Mouse (Mus musculus) gastrocnemius, postnatal 36 days (tissue): Measurements from ENCODE around the gene Ksr2. TPM values are rescaled to one million over a fixed set of nuclear protein-coding genes. Genes with fewer than 3 reads are reported as not detected.

Experiments used
- DNase-seq, 2 experiments: peaks; one replicate each; pipeline ENCODE4 v3.0.0; 2022
- intact Hi-C: fragments of 180-260 bp; cut with DNase I; formaldehyde crosslinking; loops from one replicate; pipeline ENCODE4 v1.15.1; 2025
- total RNA-seq, 2 experiments: library from RNA; stranded (reverse); gene quantifications; 2 replicates each; pipeline ENCODE4 v1.2.3; 2021

Gene Ksr2
- total RNA-seq, 2 experiments from 2014 or later = 0.03 to 0.07 TPM

GRCm38 (mm10) chr5:117727138-117727537, 313.3 kb downstream of the Ksr2 start:
- intact Hi-C loops = no loop called here
- DNase-seq = no peak

DNA sequence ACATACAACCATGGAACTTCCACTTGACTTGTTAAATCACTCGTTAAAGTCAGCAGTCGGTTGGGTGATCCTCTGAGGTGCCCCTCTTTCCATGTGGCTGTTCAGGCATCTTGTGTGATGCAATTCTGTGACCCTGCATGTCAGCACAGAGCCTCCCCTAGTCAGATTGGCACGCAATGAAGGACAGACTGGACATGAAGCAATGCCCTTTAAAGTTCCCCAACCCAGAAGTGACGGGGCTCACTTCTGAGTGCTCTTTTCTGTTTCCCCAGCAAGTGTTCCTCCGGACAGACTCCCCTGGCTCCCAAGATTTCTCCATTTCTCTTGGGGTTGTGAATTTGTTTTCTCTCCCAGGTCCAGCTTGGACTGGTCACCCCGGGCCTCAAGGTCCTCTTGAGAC, 317.5 kb downstream of the Ksr2 start:
- no peak for DNase-seq
- intact Hi-C loops = no loop called here

GRCm38 (mm10) chr5:117744654-117745178, 330.9 kb downstream of the Ksr2 start:
- DNase-seq = no peak
- intact Hi-C loops = no loop called here

- no peak for DNase-seq
- intact Hi-C loops = no loop called here
Measured at GRCm38 (mm10) chr5:117749353-117749752, 335.6 kb downstream of the Ksr2 start.

DNA sequence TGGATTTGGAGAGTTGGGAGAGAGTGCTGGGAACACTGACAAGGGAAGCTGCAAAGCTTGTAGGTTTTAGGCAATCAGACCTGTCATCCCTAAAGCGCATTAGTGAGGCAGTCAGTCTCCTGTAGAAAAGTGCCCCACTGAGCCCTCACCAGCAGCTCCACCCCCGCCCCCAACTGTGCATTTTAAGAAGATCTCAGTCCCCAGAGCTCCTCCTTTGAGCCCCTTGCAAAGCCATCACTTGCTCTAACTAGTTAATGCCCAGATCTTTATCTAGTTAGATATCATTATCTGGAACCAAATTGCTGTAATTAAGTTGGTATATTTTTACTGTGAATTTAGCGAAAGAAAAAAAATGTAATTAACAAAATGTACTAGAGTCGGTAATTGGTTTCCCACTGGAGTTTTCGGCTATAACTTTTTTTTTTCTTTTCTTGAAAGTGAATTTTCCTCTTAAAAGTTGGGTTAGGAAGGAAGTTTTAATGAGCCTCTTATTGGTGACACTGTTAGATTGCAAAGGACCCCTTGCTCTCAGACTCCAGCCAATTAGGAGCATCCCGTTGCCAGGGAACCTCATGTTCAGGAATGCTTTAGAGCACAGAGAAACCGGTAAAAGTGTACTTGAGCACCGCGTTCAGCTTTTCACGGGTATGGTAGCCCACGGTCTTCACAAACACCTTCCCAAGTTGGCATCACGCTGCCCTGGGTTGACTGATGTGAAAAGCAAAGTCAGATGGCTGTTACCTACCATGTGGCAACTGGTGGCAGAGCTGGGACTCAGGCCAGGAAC, 344.1 kb downstream of the Ksr2 start:
- no peak for DNase-seq
- intact Hi-C loops = no loop called here

DNA sequence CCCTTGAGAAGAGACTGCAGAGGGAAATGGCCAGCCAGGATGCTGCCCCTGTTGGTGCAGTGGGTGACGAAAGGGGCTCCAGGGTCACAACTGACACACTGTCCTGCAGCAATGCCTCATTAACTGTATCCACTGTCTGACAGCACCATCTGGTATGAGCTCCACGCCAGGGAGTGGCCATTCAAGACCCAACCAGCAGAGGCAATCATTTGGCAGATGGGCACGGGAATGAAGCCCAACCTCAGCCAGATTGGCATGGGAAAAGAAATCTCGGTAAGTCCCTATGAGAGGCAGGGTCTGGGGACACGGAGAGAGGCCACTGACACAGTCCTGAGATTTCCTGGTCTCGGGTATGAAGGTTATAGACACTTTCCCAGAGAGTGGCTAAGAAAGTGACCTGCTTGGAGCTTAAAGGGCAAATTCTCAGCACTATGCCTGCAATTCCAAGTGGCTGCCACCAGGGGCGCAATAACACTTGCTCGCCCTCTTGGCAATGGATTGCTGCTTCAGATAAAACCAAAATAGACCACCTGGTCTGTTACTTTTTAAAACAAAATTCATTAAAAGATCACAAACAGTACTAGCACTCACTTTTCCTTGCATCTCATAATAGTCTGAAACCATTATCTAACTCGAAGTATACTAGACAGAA, 347.5 kb downstream of the Ksr2 start:
- intact Hi-C loops = no loop called here
- DNase-seq = no peak

- intact Hi-C loops = no loop called here
- DNase-seq = no peak
Measured at GRCm38 (mm10) chr5:117764496-117764895, 350.7 kb downstream of the Ksr2 start.

GRCm38 (mm10) chr5:117779175-117779574, 365.4 kb downstream of the Ksr2 start:
- DNase-seq = peak; percentile 70 to 78
- intact Hi-C loops = loop anchor here (5.0 kb wide), 1 partner anchor 48 kb away; no protein-coding TSS in a partner anchor

DNA sequence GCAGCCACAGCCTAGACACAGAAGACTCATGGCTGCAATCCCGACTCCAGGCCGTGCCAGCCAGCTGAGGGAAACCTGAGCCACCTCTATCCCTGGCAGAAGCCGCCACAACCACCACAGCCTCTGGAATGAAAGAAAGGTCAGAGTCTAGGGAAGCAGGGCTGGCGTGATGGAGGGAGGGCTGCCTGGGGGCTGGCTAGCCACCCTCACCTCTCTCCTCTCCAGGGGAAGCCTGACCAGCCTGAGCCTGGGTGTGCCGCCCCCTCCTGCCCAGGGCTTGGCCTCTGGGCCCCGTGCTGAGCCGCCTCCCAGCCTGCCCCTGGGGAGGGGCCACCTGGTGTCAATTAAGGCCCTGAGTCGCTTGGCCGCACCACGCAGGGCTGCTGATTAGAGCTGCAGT, 366.9 kb downstream of the Ksr2 start, which contains the start of gene Nos1:
Nos1 (plus strand) TSS at position 352 of the 400 bp plus-strand sequence.
- DNase-seq = peak; percentile 59 to 64
- intact Hi-C loops = loop anchor here (1.0 kb wide), 1 partner anchor 22 kb away; no protein-coding TSS in a partner anchor

DNA sequence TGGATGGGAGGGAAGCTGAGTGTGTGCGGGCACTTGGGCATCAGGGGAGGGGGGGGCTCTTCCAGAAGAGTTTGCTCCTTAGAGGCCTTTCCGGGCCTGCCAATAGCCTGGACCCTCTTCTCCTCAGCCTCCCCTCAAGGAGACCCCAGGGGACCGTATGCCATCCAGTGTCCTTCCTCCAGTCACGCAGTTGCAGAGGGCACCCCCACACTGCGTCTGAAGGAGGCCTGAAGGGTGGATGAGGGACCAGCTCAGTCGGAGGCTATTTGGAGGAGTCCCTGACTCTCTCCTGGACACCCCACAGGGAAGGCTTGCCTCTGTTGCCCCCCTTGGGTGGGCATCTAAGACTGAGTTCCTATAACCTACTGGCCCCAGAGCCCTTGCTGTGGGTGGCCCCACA, 367.4 kb downstream of the Ksr2 start:
- intact Hi-C loops = no loop called here
- no peak for DNase-seq

- intact Hi-C loops = no loop called here
- DNase-seq = no peak
Measured at GRCm38 (mm10) chr5:117790071-117790470, 376.3 kb downstream of the Ksr2 start.

DNA sequence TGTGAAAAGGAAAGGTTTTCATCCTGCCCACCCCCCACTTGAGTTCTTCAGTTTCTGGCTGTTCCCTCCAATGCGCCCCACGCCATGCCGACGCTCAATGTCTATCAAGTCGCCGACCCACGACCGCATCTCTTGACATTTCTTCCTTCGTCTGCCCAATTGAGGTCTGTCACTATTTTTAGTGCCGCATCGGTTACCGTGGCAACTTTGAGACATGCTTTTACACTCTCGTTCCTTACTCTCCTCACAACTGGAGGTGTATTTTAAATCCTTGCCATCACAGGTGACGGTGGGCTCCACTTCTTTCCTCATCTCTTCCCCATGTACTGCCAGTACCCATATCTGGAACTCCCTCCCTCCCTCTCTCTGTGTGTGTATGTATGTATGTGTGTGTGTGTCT, 378.1 kb downstream of the Ksr2 start:
- intact Hi-C loops = no loop called here
- DNase-seq = no peak

DNA sequence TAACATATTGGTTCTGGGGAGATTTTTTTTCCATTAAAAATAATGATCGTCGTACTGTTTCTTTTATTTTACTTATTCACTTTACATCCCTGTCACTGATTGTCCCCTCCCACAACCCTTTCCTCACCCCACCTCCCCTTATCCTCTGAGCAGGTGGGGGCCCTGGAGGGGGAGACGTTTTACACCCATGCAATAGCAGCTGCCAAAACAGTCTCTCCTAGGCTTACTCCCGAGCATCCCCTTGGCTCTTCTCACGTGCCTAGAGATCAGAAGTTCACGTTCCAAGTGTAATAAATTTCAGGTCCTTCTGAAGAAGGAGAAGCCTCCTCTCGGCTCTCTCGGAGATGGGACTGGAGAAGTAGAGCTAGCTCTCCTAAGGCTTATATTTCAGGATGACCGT, 387.0 kb downstream of the Ksr2 start:
- intact Hi-C loops = no loop called here
- no peak for DNase-seq

DNA sequence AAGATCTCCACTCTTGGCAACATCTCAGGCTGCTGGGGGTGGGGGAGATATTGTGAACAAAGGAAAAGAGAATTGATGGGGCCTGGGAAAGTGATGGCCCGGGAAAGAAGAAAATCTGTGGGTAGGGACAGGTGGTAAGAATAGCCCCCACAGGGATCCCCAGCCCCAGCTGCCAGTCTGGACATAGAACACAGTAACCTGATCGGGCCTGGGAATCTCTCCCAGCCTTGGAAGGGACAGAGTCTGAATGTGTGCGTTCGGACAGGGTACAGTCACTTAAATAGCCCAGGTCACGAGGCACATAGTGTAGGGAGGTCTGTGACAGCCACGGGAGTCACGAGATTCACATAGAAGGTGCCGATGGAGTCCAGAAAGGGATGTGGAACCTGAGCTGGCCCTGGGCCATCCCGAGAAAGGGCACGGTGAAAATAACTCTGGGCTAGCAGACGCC, 388.3 kb downstream of the Ksr2 start:
- intact Hi-C loops = loop anchor here (1.0 kb wide), 1 partner anchor 22 kb away; no protein-coding TSS in a partner anchor
- DNase-seq = peak; percentile 48 to 67

DNA sequence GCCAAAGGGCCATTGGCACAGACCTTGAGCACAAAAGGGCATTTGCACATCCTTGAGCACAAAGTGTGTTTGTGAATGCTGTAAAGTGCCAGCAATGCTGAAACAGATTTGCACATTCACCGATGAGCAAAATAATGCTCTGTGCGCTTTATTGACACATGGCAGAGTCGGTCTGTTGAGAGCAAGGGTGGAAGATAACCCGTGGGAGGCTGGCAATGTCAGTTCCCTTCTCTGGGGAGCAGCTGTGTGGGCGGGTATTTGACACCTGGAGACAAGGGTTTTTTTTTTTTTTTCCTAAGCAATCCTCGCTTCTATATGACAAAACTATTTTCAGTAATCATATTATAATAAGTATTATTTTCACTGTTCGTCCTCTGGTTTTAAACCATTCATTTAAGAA, 389.8 kb downstream of the Ksr2 start:
- no peak for DNase-seq
- intact Hi-C loops = no loop called here

- no peak for DNase-seq
- intact Hi-C loops = no loop called here
Measured at GRCm38 (mm10) chr5:117810930-117811329, 397.1 kb downstream of the Ksr2 start.

- intact Hi-C loops = no loop called here
- DNase-seq = no peak
Measured at GRCm38 (mm10) chr5:117818800-117819199, 405.0 kb downstream of the Ksr2 start.

DNA sequence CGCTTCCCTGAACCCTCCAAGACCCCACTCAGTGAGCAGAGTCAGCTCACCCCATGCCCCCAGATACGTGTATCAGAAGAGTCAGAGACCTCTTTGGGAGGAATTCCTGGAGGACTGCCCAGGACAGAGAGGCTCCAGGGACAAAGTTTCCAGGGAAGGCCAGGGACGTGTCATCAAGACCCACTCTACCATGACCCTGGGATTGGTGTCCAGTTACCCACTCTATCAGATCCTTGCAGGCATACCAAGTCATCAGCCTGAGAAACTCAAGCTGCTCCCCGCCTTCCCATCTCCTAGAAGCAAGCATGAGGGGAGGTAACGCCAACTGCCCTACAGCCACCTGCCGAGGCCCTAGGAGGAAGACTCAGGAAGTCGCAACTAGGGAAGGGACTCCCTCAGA, 406.6 kb downstream of the Ksr2 start:
- intact Hi-C loops = no loop called here
- no peak for DNase-seq

GRCm38 (mm10) chr5:117823811-117824210, 410.0 kb downstream of the Ksr2 start:
- no peak for DNase-seq
- intact Hi-C loops = no loop called here

- DNase-seq = no peak
- intact Hi-C loops = no loop called here
Measured at GRCm38 (mm10) chr5:117824486-117824885, 410.7 kb downstream of the Ksr2 start.
